Mouse (Mus musculus): ENCODE measurements around the gene 5730455P16Rik. TPM values are rescaled to one million over a fixed set of nuclear protein-coding genes. Genes with fewer than 3 reads are reported as not detected.
"Not testable (repeated sequence)": the region's sequence is repeated elsewhere in the genome, so short reads cannot be mapped to it uniquely, and the experiment has no call there.

Gene 5730455P16Rik
- polyA plus RNA-seq, 1 experiment from 2014 or later: 22.2 TPM

DNA sequence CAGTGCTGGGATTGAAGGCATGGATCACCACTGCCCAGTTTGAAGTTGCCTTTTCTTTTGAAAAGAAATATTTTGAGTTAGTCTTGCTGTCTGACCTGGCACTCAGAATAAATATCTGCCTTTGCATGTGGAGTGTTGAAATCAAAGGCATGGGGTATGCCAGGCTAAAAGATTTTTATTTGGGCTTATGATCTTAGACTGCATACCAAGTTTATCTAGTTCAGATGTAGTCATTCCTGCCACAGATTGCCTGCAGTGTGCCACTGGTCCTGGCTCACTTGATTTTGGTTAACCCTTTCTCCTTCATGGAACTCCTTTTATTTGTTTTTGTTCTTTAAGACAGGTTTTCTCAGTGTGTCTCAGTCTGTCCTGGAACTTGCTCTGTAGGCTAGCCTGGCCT, 6.6 kb upstream of the 5730455P16Rik start:
- Histone ChIP-seq H3K4me1 (ENCODE audit: control insufficient read depth, insufficient read depth, low read length) (peaks cover 15% of the 10 kb centered on the region; the same call in 1 of the 2 replicates), H3K9ac (replicated peaks; ENCODE audit: low read depth, low read length) (peak overlapping the region; percentile 97), H3K4me3 (ENCODE audit: low read depth, low read length) (peak overlapping the region; percentile 70), H3K4me2 (replicated peaks; ENCODE audit: low read depth, low read length) (peak overlapping the region; percentile 73), H3K27ac (ENCODE audit: low read length) (no peak overlapping the region), H3K9me3 (ENCODE audit: control insufficient read depth, low read depth, low read length) (no peaks in the 10 kb centered on the region), H3K27me3 (ENCODE audit: control insufficient read depth, insufficient read depth, low read length) (no peaks in the 10 kb centered on the region), H3K36me3 (ENCODE audit: control insufficient read depth, insufficient read depth, low read length) (peaks cover 29% of the 10 kb centered on the region)
- ATAC-seq (ENCODE audit: insufficient number of reproducible peaks, insufficient read depth, low FRiP score, low read depth): no peak

- Histone ChIP-seq H3K36me3 (ENCODE audit: control insufficient read depth, insufficient read depth, low read length) (peaks cover 22% of the 10 kb centered on the region), H3K27me3 (ENCODE audit: control insufficient read depth, insufficient read depth, low read length) (no peaks in the 10 kb centered on the region), H3K4me3 (ENCODE audit: low read depth, low read length) (peak overlapping the region; percentile 70), H3K4me1 (ENCODE audit: control insufficient read depth, insufficient read depth, low read length) (peaks cover 15% of the 10 kb centered on the region; the same call in 1 of the 2 replicates), H3K9me3 (ENCODE audit: control insufficient read depth, low read depth, low read length) (no peaks in the 10 kb centered on the region), H3K27ac (ENCODE audit: low read length) (peak overlapping the region; percentile 72), H3K9ac (replicated peaks; ENCODE audit: low read depth, low read length) (peak overlapping the region; percentile 97), H3K4me2 (replicated peaks; ENCODE audit: low read depth, low read length) (no peak overlapping the region)
- peak; percentile 42; the same call in 1 of the 2 replicates for ATAC-seq (ENCODE audit: insufficient number of reproducible peaks, insufficient read depth, low FRiP score, low read depth)
- WGBS: 0% methylated on average over 20 of the region's 20 CpGs
These were observed 5.8 kb upstream of the 5730455P16Rik start for GRCm38 (mm10) chr11:80383626-80384046.

DNA sequence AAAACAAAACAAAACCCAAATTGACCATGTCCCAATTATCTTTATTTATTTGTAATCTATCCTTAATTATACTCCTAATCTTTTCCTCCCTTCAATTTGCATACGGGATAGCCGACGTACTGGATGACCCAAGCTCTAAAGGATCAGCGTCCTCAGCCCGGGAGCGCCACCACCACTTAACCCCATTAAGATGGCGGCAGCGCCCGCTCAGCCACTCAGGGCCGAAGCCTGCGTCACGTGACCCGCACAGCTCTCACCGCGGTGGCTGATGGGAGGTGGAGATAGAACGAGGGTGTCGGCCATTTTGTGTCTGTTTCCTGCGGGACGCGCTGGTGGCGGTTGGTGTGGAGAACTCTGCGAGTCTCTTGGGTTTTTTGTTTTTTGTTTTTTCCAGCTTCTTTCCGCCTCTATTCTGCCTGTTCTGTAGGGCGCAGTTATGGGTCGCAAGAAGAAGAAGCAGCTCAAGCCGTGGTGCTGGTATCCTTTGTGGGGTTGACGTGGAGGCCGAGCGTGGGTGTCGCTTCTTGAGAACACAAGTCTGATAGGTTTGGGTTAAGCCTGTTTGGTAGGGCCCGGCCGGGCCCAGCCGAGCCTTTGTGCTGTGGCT, 5.3 kb upstream of the 5730455P16Rik start, which contains the start of gene Zfp207:
Gene Zfp207 (plus strand): TSS at position 261 of the 607 bp plus-strand sequence.
- H3K9ac ChIP-seq (replicated peaks; ENCODE audit: low read depth, low read length): peak within 1 kb of the TSS; percentile 97
- peak; percentile 91 for ATAC-seq (ENCODE audit: insufficient number of reproducible peaks, insufficient read depth, low FRiP score, low read depth)
- H3K9me3 ChIP-seq (ENCODE audit: control insufficient read depth, low read depth, low read length): no peaks in the 10 kb centered on the region
- H3K36me3 ChIP-seq (ENCODE audit: control insufficient read depth, insufficient read depth, low read length): peaks cover 17% of the 10 kb centered on the region; the same call in 1 of the 2 replicates
- peak within 1 kb of the TSS; percentile 70 for H3K4me3 ChIP-seq (ENCODE audit: low read depth, low read length)
- no peaks in the 10 kb centered on the region for H3K27me3 ChIP-seq (ENCODE audit: control insufficient read depth, insufficient read depth, low read length)
- H3K4me1 ChIP-seq (ENCODE audit: control insufficient read depth, insufficient read depth, low read length): peaks cover 15% of the 10 kb centered on the region; the same call in 1 of the 2 replicates
- WGBS: under 1% methylated on average over 33 of the region's 33 CpGs
- H3K4me2 ChIP-seq (replicated peaks; ENCODE audit: low read depth, low read length): peak within 1 kb of the TSS; percentile 73
- H3K27ac ChIP-seq (ENCODE audit: low read length): peak within 1 kb of the TSS; percentile 72

DNA sequence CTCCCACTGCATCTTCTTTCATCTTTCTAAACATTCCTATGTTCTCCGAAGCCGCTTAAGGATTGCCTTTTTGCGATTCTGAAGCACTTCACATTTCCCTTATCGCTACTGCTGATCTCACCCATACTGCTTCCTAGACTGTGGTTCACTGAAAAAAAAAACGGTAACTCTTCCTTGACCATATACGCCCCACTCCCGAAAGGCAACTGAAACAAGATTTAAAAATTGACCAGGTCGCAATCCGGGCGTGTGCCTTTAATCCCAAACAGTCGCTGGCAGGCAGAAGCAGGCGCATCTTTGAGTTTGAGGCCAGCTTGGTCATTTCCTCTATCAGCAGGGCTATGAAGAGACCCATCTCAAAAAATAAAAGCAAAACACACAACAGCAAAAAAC, 4.8 kb upstream of the 5730455P16Rik start:
- Histone ChIP-seq H3K27me3 (ENCODE audit: control insufficient read depth, insufficient read depth, low read length) (no peaks in the 10 kb centered on the region), H3K4me3 (ENCODE audit: low read depth, low read length) (peak overlapping the region; percentile 70), H3K36me3 (ENCODE audit: control insufficient read depth, insufficient read depth, low read length) (peaks cover 12% of the 10 kb centered on the region; the same call in 1 of the 2 replicates), H3K9me3 (ENCODE audit: control insufficient read depth, low read depth, low read length) (no peaks in the 10 kb centered on the region), H3K9ac (replicated peaks; ENCODE audit: low read depth, low read length) (peak overlapping the region; percentile 31), H3K4me1 (ENCODE audit: control insufficient read depth, insufficient read depth, low read length) (peaks cover 15% of the 10 kb centered on the region; the same call in 1 of the 2 replicates), H3K27ac (ENCODE audit: low read length) (peak overlapping the region; percentile 72), H3K4me2 (replicated peaks; ENCODE audit: low read depth, low read length) (peak overlapping the region; percentile 45)
- 2% methylated on average over 12 of the region's 12 CpGs for WGBS
- ATAC-seq (ENCODE audit: insufficient number of reproducible peaks, insufficient read depth, low FRiP score, low read depth): no peak

- not testable (repeated sequence) for H3K9ac ChIP-seq (replicated peaks; ENCODE audit: low read depth, low read length); H3K36me3 ChIP-seq (ENCODE audit: control insufficient read depth, insufficient read depth, low read length); H3K27ac ChIP-seq (ENCODE audit: low read length); H3K4me3 ChIP-seq (ENCODE audit: low read depth, low read length); H3K9me3 ChIP-seq (ENCODE audit: control insufficient read depth, low read depth, low read length); ATAC-seq (ENCODE audit: insufficient number of reproducible peaks, insufficient read depth, low FRiP score, low read depth); H3K27me3 ChIP-seq (ENCODE audit: control insufficient read depth, insufficient read depth, low read length); H3K4me2 ChIP-seq (replicated peaks; ENCODE audit: low read depth, low read length); H3K4me1 ChIP-seq (ENCODE audit: control insufficient read depth, insufficient read depth, low read length)
- 88% methylated on average over 7 of the region's 7 CpGs for WGBS
These were observed 1.4 kb upstream of the 5730455P16Rik start for GRCm38 (mm10) chr11:80379184-80379583.

GRCm38 (mm10) chr11:80378452-80379068, 726 bp upstream of the 5730455P16Rik start:
- H3K4me3 ChIP-seq (ENCODE audit: low read depth, low read length): peak overlapping the region; percentile 77; the same call in 1 of the 2 replicates
- H3K4me1 ChIP-seq (ENCODE audit: control insufficient read depth, insufficient read depth, low read length); H3K27ac ChIP-seq (ENCODE audit: low read length); H3K36me3 ChIP-seq (ENCODE audit: control insufficient read depth, insufficient read depth, low read length); H3K27me3 ChIP-seq (ENCODE audit: control insufficient read depth, insufficient read depth, low read length); ATAC-seq (ENCODE audit: insufficient number of reproducible peaks, insufficient read depth, low FRiP score, low read depth); H3K9ac ChIP-seq (replicated peaks; ENCODE audit: low read depth, low read length); H3K9me3 ChIP-seq (ENCODE audit: control insufficient read depth, low read depth, low read length): not testable (repeated sequence)
- WGBS: 65% methylated on average over 2 of the region's 2 CpGs
- peak overlapping the region; percentile 78 for H3K4me2 ChIP-seq (replicated peaks; ENCODE audit: low read depth, low read length)

DNA sequence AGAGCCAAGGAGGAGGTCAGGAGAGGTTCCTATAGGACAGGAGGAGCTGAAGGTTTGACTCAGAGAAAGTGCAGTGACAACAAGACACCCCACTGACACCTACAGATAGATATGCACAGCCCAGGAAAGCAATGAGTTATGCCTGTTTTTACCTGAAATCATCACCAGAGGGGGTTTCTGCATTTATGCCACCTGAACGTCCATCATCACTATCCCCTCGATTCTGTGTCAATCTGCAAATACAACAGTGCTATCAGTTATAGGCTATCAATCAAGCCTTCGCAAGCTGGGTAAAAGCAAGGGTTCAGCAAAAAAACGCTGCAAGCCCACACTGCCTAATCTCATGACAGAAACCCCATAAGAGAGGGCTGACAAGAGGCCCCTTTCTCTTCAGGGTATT, 1.2 kb downstream of the 5730455P16Rik start:
- Histone ChIP-seq H3K36me3 (ENCODE audit: control insufficient read depth, insufficient read depth, low read length) (peaks cover 14% of the 10 kb centered on the region), H3K4me1 (ENCODE audit: control insufficient read depth, insufficient read depth, low read length) (no peaks in the 10 kb centered on the region), H3K27me3 (ENCODE audit: control insufficient read depth, insufficient read depth, low read length) (no peaks in the 10 kb centered on the region), H3K4me3 (ENCODE audit: low read depth, low read length) (no peak overlapping the region), H3K9ac (replicated peaks; ENCODE audit: low read depth, low read length) (no peak overlapping the region), H3K9me3 (ENCODE audit: control insufficient read depth, low read depth, low read length) (no peaks in the 10 kb centered on the region), H3K27ac (ENCODE audit: low read length) (no peak overlapping the region), H3K4me2 (replicated peaks; ENCODE audit: low read depth, low read length) (no peak overlapping the region)
- WGBS: 49% methylated on average over 4 of the region's 4 CpGs
- no peak for ATAC-seq (ENCODE audit: insufficient number of reproducible peaks, insufficient read depth, low FRiP score, low read depth)

- WGBS: 81% methylated on average over 1 of the region's 1 CpGs
- H3K27me3 ChIP-seq (ENCODE audit: control insufficient read depth, insufficient read depth, low read length): no peaks in the 10 kb centered on the region
- ATAC-seq (ENCODE audit: insufficient number of reproducible peaks, insufficient read depth, low FRiP score, low read depth): no peak
- no peak overlapping the region for H3K4me2 ChIP-seq (replicated peaks; ENCODE audit: low read depth, low read length)
- no peak overlapping the region for H3K9ac ChIP-seq (replicated peaks; ENCODE audit: low read depth, low read length)
- H3K27ac ChIP-seq (ENCODE audit: low read length): no peak overlapping the region
- peaks cover 36% of the 10 kb centered on the region for H3K36me3 ChIP-seq (ENCODE audit: control insufficient read depth, insufficient read depth, low read length)
- no peak overlapping the region for H3K4me3 ChIP-seq (ENCODE audit: low read depth, low read length)
- H3K4me1 ChIP-seq (ENCODE audit: control insufficient read depth, insufficient read depth, low read length): no peaks in the 10 kb centered on the region
- no peaks in the 10 kb centered on the region for H3K9me3 ChIP-seq (ENCODE audit: control insufficient read depth, low read depth, low read length)
These were observed 8.9 kb downstream of the 5730455P16Rik start for GRCm38 (mm10) chr11:80368949-80369348.

Data from stomach, embryonic 14.5 days (tissue).